Mouse (Mus musculus): ENCODE data around the gene Wdr4. TPM values are rescaled to one million over a fixed set of nuclear protein-coding genes. Genes with fewer than 3 reads are reported as not detected.

Wdr4 gene
- polyA plus RNA-seq, 1 experiment from 2014 or later: 33.4 TPM

GRCm38 (mm10) chr17:31452816-31453215, 67.0 kb downstream of the Wdr4 start:
- WGBS: 83% methylated on average over 2 of the region's 2 CpGs
- DNase-seq (ENCODE audit: low spot score) (no peak), ATAC-seq (ENCODE audit: low FRiP score) (no peak)
- Histone ChIP-seq H3K4me3 (ENCODE audit: low read depth, low read length) (no peak overlapping the region), H3K9me3 (ENCODE audit: control insufficient read depth, low read length) (no peaks in the 10 kb centered on the region), H3K4me1 (replicated peaks; ENCODE audit: control insufficient read depth, insufficient read depth, low read length) (peaks cover 2% of the 10 kb centered on the region; the same call in 1 of the 2 replicates), H3K36me3 (ENCODE audit: control insufficient read depth, insufficient read depth, low read length) (no peaks in the 10 kb centered on the region), H3K27ac (ENCODE audit: low read depth, low read length) (no peak overlapping the region), H3K9ac (ENCODE audit: low read depth, low read length) (no peak overlapping the region), H3K27me3 (ENCODE audit: control insufficient read depth, insufficient read depth, low read length) (no peaks in the 10 kb centered on the region), H3K4me2 (replicated peaks; ENCODE audit: low read depth, low read length) (no peak overlapping the region)

- ATAC-seq (ENCODE audit: low FRiP score): no peak
- Histone ChIP-seq H3K27ac (ENCODE audit: low read depth, low read length) (0 out of 2 replicates have a peak overlapping the region, but pooled peaks have one; percentile 42), H3K4me2 (replicated peaks; ENCODE audit: low read depth, low read length) (no peak overlapping the region), H3K9me3 (ENCODE audit: control insufficient read depth, low read length) (no peaks in the 10 kb centered on the region), H3K4me3 (ENCODE audit: low read depth, low read length) (no peak overlapping the region), H3K9ac (ENCODE audit: low read depth, low read length) (no peak overlapping the region), H3K4me1 (replicated peaks; ENCODE audit: control insufficient read depth, insufficient read depth, low read length) (peaks cover 2% of the 10 kb centered on the region; the same call in 1 of the 2 replicates), H3K36me3 (ENCODE audit: control insufficient read depth, insufficient read depth, low read length) (no peaks in the 10 kb centered on the region), H3K27me3 (ENCODE audit: control insufficient read depth, insufficient read depth, low read length) (no peaks in the 10 kb centered on the region)
- DNase-seq (ENCODE audit: low spot score): peak; percentile 40
- 53% methylated on average over 8 of the region's 8 CpGs for WGBS
Measured at GRCm38 (mm10) chr17:31451179-31451708, 68.5 kb downstream of the Wdr4 start.

GRCm38 (mm10) chr17:31450206-31450605, 69.6 kb downstream of the Wdr4 start:
- Histone ChIP-seq H3K27ac (ENCODE audit: low read depth, low read length) (no peak overlapping the region), H3K4me3 (ENCODE audit: low read depth, low read length) (no peak overlapping the region), H3K27me3 (ENCODE audit: control insufficient read depth, insufficient read depth, low read length) (no peaks in the 10 kb centered on the region), H3K9me3 (ENCODE audit: control insufficient read depth, low read length) (no peaks in the 10 kb centered on the region), H3K36me3 (ENCODE audit: control insufficient read depth, insufficient read depth, low read length) (no peaks in the 10 kb centered on the region), H3K9ac (ENCODE audit: low read depth, low read length) (no peak overlapping the region), H3K4me2 (replicated peaks; ENCODE audit: low read depth, low read length) (no peak overlapping the region), H3K4me1 (replicated peaks; ENCODE audit: control insufficient read depth, insufficient read depth, low read length) (peaks cover 2% of the 10 kb centered on the region; the same call in 1 of the 2 replicates)
- ATAC-seq (ENCODE audit: low FRiP score) (no peak), DNase-seq (ENCODE audit: low spot score) (no peak)
- WGBS: 80% methylated on average over 3 of the region's 3 CpGs

- Histone ChIP-seq H3K9ac (ENCODE audit: low read depth, low read length) (no peak overlapping the region), H3K4me2 (replicated peaks; ENCODE audit: low read depth, low read length) (no peak overlapping the region), H3K36me3 (ENCODE audit: control insufficient read depth, insufficient read depth, low read length) (no peaks in the 10 kb centered on the region), H3K9me3 (ENCODE audit: control insufficient read depth, low read length) (no peaks in the 10 kb centered on the region), H3K4me1 (replicated peaks; ENCODE audit: control insufficient read depth, insufficient read depth, low read length) (peaks cover 2% of the 10 kb centered on the region; the same call in 1 of the 2 replicates), H3K27me3 (ENCODE audit: control insufficient read depth, insufficient read depth, low read length) (no peaks in the 10 kb centered on the region), H3K27ac (ENCODE audit: low read depth, low read length) (no peak overlapping the region), H3K4me3 (ENCODE audit: low read depth, low read length) (no peak overlapping the region)
- WGBS: 66% methylated on average over 1 of the region's 1 CpGs
- DNase-seq (ENCODE audit: low spot score) (no peak), ATAC-seq (ENCODE audit: low FRiP score) (no peak)
Measured at GRCm38 (mm10) chr17:31448519-31448918, 71.3 kb downstream of the Wdr4 start.

GRCm38 (mm10) chr17:31447766-31448165, 72.0 kb downstream of the Wdr4 start:
- DNase-seq (ENCODE audit: low spot score) (no peak), ATAC-seq (ENCODE audit: low FRiP score) (no peak)
- no peaks in the 10 kb centered on the region for H3K27me3 ChIP-seq (ENCODE audit: control insufficient read depth, insufficient read depth, low read length)
- H3K9me3 ChIP-seq (ENCODE audit: control insufficient read depth, low read length): no peaks in the 10 kb centered on the region
- H3K9ac ChIP-seq (ENCODE audit: low read depth, low read length): no peak overlapping the region
- no peak overlapping the region for H3K4me3 ChIP-seq (ENCODE audit: low read depth, low read length)
- WGBS: 87% methylated on average over 5 of the region's 5 CpGs
- no peak overlapping the region for H3K4me2 ChIP-seq (replicated peaks; ENCODE audit: low read depth, low read length)
- no peak overlapping the region for H3K27ac ChIP-seq (ENCODE audit: low read depth, low read length)
- no peaks in the 10 kb centered on the region for H3K36me3 ChIP-seq (ENCODE audit: control insufficient read depth, insufficient read depth, low read length)
- H3K4me1 ChIP-seq (replicated peaks; ENCODE audit: control insufficient read depth, insufficient read depth, low read length): peaks cover 2% of the 10 kb centered on the region; the same call in 1 of the 2 replicates

GRCm38 (mm10) chr17:31445061-31445731, 74.6 kb downstream of the Wdr4 start:
- 57% methylated on average over 7 of the region's 7 CpGs for WGBS
- Histone ChIP-seq H3K4me3 (ENCODE audit: low read depth, low read length) (no peak overlapping the region), H3K27me3 (ENCODE audit: control insufficient read depth, insufficient read depth, low read length) (no peaks in the 10 kb centered on the region), H3K9ac (ENCODE audit: low read depth, low read length) (no peak overlapping the region), H3K4me1 (replicated peaks; ENCODE audit: control insufficient read depth, insufficient read depth, low read length) (no peaks in the 10 kb centered on the region), H3K36me3 (ENCODE audit: control insufficient read depth, insufficient read depth, low read length) (no peaks in the 10 kb centered on the region), H3K27ac (ENCODE audit: low read depth, low read length) (no peak overlapping the region), H3K9me3 (ENCODE audit: control insufficient read depth, low read length) (no peaks in the 10 kb centered on the region), H3K4me2 (replicated peaks; ENCODE audit: low read depth, low read length) (no peak overlapping the region)
- no peak for ATAC-seq (ENCODE audit: low FRiP score)
- DNase-seq (ENCODE audit: low spot score): no peak

Other genes starting within 250 kb of the Wdr4 start
- 5.1 TPM in 2 replicates for gene Rsph1, start 242.6 kb downstream of the Wdr4 start, polyA plus RNA-seq (2014; fragmentation: Nextera tagmentation; extraction: Ambion mirVana)
- 13.0 and 13.3 TPM in 2 replicates for gene Slc37a1, start 233.2 kb downstream of the Wdr4 start, polyA plus RNA-seq (2014; fragmentation: Nextera tagmentation; extraction: Ambion mirVana)
- gene Pde9a, start 133.8 kb downstream of the Wdr4 start, polyA plus RNA-seq (2014; fragmentation: Nextera tagmentation; extraction: Ambion mirVana): 27.9 and 29.0 TPM in 2 replicates
- gene Ndufv3, start 135 bp upstream of the Wdr4 start, polyA plus RNA-seq (2014; fragmentation: Nextera tagmentation; extraction: Ambion mirVana): 253 TPM in 2 replicates
- gene Pknox1, start 44.8 kb upstream of the Wdr4 start, polyA plus RNA-seq (2014; fragmentation: Nextera tagmentation; extraction: Ambion mirVana): 29.0 and 36.1 TPM in 2 replicates
- 0.74 and 2.6 TPM in 2 replicates for gene Cbs, start 117.3 kb upstream of the Wdr4 start, polyA plus RNA-seq (2014; fragmentation: Nextera tagmentation; extraction: Ambion mirVana)
- gene U2af1, start 138.9 kb upstream of the Wdr4 start, polyA plus RNA-seq (2014; fragmentation: Nextera tagmentation; extraction: Ambion mirVana): 195 and 204 TPM in 2 replicates
- gene Cryaa, start 157.8 kb upstream of the Wdr4 start, polyA plus RNA-seq (2014; fragmentation: Nextera tagmentation; extraction: Ambion mirVana): not detected in 2 replicates